Mouse (Mus musculus) small intestine, adult 2 months (tissue): ENCODE data around the gene Gm8300. TPM values are rescaled to one million over a fixed set of nuclear protein-coding genes. Genes with fewer than 3 reads are reported as not detected.
"Not testable (repeated sequence)": the region's sequence is repeated elsewhere in the genome, so short reads cannot be mapped to it uniquely, and the experiment has no call there.

ENCODE experiments used
- H3K27ac ChIP-seq: fragments of 200-500 bp; 2 replicates; pipeline ENCODE4 v1.5.1; 2012; ENCODE audit warnings: low read depth, low read length, control low read depth, inconsistent platforms; ENCODE audit not compliant: insufficient read depth
- H3K27me3 ChIP-seq: fragments of 200-500 bp; 2 replicates; pipeline ENCODE4 v1.6.1; 2012; ENCODE audit warnings: mild to moderate bottlenecking, moderate library complexity, low read length, inconsistent platforms; ENCODE audit not compliant: control insufficient read depth, insufficient read depth
- H3K36me3 ChIP-seq: fragments of 200-500 bp; 2 replicates; pipeline ENCODE4 v1.6.1; 2012; ENCODE audit warnings: mild to moderate bottlenecking, low read length, control low read depth, inconsistent platforms; ENCODE audit not compliant: control insufficient read depth, insufficient read depth
- H3K4me1 ChIP-seq: fragments of 200-500 bp; 2 replicates; pipeline ENCODE4 v1.6.1; 2012; ENCODE audit warnings: low read length, inconsistent platforms, mixed read lengths; ENCODE audit not compliant: control insufficient read depth, insufficient read depth, insufficient read length
- H3K4me3 ChIP-seq: fragments of 200-500 bp; 2 replicates; pipeline ENCODE4 v1.5.1; 2012; ENCODE audit warnings: low read depth, mild to moderate bottlenecking, control low read depth, inconsistent platforms, low read length, moderate library complexity
- CTCF ChIP-seq: fragments of 200-500 bp; IDR thresholded peaks from 2 replicates; pipeline ENCODE4 v1.5.1; 2012; ENCODE audit warnings: low read depth, mild to moderate bottlenecking, control low read depth, inconsistent platforms, low read length, moderate library complexity, mixed read lengths; ENCODE audit not compliant: insufficient replicate concordance, insufficient read length; ENCODE audit errors: extremely low read depth
- POLR2A ChIP-seq: fragments of 200-500 bp; IDR thresholded peaks from 2 replicates; pipeline ENCODE4 v1.6.1; 2012; ENCODE audit warnings: low read depth, mild to moderate bottlenecking, control low read depth, inconsistent platforms, low read length, moderate library complexity
- WGBS: fragments of 180-500 bp; shearing (Covaris S2); methylation state at CpG from one replicate; pipeline ENCODE4 v1.1.7; 2018; 5-methylcytosine and 5-hydroxymethylcytosine counted together
- polyA plus RNA-seq: library from polyadenylated mRNA; depleted of rRNA; stranded (reverse); fragments of >200 nt; gene quantifications from 2 replicates; pipeline ENCODE4 v1.2.3, GENCODE M21; 2012; rRNA removed

Gm8300 gene
- polyA plus RNA-seq = not detected in 2 replicates

DNA sequence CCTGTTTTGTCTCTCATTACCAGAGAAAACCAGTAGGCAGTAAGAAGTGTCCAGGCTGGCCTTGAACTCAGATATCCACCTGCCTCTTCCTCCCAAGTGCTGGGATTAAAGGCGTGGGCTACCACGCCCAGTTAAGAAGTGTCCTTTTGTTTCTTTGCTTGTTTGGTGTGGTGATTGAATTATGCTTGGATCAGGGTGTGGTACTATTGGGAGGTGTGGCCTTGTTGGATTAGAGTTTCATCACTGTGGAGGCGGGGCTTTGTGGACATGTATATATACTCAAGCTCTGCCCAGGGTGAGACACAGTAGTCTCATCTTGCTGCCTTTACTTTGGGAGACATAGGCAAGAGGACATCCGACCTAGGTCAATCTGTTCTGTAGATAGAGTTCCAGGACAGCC is at the start of gene Gm8300:
Gm8300 (plus strand) TSS at position 301 of the 400 bp plus-strand sequence.
- not testable (repeated sequence) for H3K4me1 ChIP-seq, H3K36me3 ChIP-seq, H3K27ac ChIP-seq, H3K4me3 ChIP-seq, H3K27me3 ChIP-seq
- WGBS = 78% methylated on average over 4 of the region's 4 CpGs

DNA sequence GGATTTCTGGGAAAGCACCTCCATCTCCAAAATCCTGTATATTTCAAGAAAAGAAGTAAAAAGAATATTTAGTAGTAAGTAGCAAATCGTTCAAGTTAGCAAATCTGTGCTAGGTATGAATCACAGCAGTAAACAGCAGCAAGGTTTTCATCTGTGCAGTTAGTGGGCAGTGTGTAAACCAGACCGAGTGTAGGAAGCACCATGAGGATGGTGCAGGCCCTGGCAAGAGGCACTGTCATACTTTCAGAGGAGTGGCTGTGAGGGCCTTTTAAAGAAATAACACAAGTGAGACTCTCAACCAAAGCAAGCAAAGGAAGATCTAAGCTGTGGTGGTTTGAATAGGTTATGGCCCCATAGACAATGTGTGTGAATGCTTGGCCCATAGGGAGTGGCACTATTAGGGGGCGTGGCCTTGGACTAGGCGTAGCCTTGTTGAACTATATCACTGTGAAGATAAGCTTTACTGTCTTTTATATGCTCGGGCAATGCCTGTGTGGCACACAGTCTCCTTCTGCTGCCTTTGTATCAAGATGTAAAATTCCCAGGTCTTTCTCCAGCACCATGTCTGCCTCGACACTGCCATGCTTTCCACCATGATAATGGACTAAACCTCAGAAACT is 49.3 kb upstream of the Gm8300 start:
- TF ChIP-seq POLR2A (no peak), CTCF (no peak)
- H3K27me3 ChIP-seq = no peaks in the 10 kb centered on the region
- no peak overlapping the region for H3K27ac ChIP-seq
- no peak overlapping the region for H3K4me3 ChIP-seq
- H3K36me3 ChIP-seq = peaks cover 48% of the 10 kb centered on the region
- H3K4me1 ChIP-seq = peaks cover 3% of the 10 kb centered on the region; the same call in 1 of the 2 replicates
- 54% methylated on average over 6 of the region's 6 CpGs for WGBS

DNA sequence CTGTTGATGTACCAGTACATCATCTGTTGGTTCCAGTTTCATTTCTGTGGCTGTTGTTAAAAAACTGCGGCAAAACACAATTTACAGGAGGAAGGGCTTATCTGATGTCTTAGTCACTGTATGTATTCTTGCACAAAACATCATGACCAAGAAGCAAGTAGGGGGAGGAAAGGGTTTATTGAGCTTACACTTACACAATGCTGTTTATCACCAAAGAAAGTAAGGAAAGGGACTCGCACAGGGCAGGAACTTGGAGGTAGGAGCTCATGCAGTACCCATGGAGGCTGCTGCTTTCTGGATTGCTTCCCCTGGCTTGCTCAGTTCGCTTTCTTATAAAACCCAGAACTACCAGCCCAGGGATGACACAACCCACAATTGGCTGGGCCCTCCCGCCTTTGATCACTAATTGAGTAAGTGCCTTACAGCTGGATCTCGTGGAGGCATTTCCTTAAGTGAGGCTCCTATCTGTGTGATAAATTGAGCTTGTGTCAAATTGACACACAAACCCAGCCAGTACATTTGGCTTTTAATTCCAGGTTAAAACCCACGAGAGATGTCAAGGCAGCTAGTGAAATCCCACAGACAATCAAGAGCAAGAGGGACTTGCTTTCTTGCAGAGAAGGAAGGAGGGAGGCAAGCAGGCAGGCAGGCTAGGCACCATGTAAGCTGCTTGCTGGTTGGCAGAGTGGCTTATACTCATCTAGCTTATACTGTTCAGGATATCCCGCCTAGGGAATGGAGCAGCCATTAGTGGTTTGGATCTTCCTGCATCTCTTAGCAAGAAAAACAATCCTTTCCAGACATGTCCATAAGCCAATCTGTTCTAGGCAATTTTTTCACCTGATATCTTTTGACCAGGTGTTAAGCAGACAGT is 43.6 kb upstream of the Gm8300 start:
- H3K4me3 ChIP-seq = no peak overlapping the region; the same call in 1 of the 2 replicates
- 34% methylated on average over 7 of the region's 7 CpGs for WGBS

DNA sequence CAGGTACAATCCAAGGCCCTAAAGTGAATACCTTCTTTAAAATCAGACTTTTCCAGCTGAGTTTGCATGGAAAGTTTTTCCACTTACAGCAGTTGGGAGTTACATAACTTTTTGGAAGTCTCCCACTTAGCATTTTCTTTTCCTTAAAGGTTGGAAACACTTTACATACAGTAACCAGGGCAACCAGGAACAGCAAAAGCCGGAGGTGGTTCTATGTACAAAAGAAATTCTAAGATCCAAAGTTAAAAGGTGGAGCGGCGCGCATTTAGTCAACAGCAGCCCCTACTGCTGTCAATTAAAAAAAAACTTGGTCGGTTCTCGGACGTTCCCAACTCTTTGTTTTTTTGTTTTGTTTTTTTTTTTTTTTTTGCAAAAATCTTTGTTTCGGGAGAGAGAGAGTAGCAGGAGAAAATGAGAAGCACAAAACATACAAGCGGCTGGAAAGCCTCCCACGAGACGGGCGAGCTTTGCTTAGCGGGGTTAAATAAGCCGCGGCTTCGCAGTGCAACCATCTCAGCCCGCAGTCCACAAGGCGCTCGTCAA is 42.6 kb upstream of the Gm8300 start:
- TF ChIP-seq POLR2A (no peak), CTCF (no peak)
- H3K27ac ChIP-seq = peak overlapping the region; percentile 67
- no peaks in the 10 kb centered on the region for H3K27me3 ChIP-seq
- H3K4me1 ChIP-seq = peaks cover 8% of the 10 kb centered on the region; the same call in 1 of the 2 replicates
- H3K4me3 ChIP-seq = peak overlapping the region; percentile 94
- under 1% methylated on average over 19 of the region's 19 CpGs for WGBS
- peaks cover 15% of the 10 kb centered on the region for H3K36me3 ChIP-seq

More for the DNA sequence above, 43.6 kb upstream of the Gm8300 start:
- H3K4me1 ChIP-seq = peaks cover 8% of the 10 kb centered on the region; the same call in 1 of the 2 replicates
- peaks cover 15% of the 10 kb centered on the region for H3K36me3 ChIP-seq
- H3K27me3 ChIP-seq = no peaks in the 10 kb centered on the region
- peak overlapping the region; percentile 6; the same call in 1 of the 2 replicates for H3K27ac ChIP-seq
- TF ChIP-seq POLR2A (no peak), CTCF (no peak)

DNA sequence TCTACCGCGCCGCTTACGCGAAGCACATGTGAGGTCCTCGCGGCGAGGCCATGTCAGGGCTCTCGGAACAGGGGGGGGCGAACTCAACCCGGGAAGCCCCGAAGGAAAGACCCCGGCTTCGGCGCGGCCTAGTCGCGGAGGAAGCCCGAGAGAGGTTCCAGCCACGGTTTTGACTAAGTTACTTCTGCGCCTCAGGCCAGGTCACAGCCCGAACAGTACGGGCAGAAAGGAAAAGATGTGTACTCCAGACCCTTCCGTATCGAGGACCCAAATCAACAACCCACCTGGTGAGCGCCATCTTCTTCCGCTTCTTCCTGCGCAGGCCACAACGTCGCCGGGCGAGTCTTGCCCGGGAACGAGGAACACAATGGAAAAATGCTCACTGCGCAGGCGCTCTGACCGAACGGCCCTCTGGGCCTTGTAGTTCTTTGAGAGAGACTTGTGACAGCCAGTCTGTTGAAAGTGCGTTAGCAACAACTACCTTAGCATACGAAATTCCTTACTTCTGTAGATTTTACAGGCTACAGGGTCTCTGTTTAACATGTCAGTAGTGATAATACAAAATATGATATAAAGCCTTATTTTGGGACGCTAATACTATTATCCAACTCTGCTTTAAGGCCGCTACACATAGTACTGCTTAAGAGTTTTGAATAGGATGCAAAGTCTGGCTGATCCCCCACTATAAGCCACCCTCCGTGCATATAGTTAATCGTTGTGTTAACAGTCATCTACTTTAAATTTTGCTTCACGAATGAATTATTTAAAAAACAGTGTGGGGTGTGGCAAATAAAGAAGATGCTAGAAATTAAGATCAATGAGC is 41.9 kb upstream of the Gm8300 start, which contains the start of gene Snw1:
Snw1 (minus strand) TSS at position 311 of the 823 bp plus-strand sequence.
- Histone ChIP-seq H3K4me1 (peaks cover 8% of the 10 kb centered on the region; the same call in 1 of the 2 replicates), H3K4me3 (peak within 1 kb of the TSS; percentile 94), H3K27ac (peak within 1 kb of the TSS; percentile 67), H3K36me3 (peaks cover 9% of the 10 kb centered on the region), H3K27me3 (no peaks in the 10 kb centered on the region)
- TF ChIP-seq CTCF = no peak
- TF ChIP-seq POLR2A = peak; percentile 80
- WGBS = 3% methylated on average over 45 of the region's 45 CpGs

DNA sequence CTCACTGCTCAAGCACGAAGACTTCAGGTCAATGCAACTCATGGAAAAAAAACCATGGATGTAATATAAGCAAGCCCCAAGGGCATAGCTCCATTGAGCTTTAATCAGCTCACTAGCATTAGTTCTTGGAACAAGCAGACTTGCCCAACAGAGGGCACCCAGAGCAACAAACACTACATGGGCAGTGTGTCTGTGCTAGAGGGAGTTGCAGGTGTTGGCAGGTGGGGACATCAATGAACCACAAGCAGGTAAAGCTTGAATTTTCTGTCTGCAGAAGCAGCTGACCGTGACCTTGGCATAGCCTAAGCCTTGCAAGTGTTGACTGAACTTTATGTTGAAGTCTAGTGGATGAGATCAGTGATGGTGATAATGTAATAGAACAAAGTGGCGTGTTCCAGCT is 39.4 kb upstream of the Gm8300 start:
- H3K4me3 ChIP-seq = no peak overlapping the region
- H3K27me3 ChIP-seq = no peaks in the 10 kb centered on the region
- H3K4me1 ChIP-seq = peaks cover 8% of the 10 kb centered on the region; the same call in 1 of the 2 replicates
- TF ChIP-seq POLR2A (no peak), CTCF (no peak)
- H3K27ac ChIP-seq = no peak overlapping the region
- H3K36me3 ChIP-seq = no peaks in the 10 kb centered on the region
- WGBS = 80% methylated on average over 3 of the region's 3 CpGs

DNA sequence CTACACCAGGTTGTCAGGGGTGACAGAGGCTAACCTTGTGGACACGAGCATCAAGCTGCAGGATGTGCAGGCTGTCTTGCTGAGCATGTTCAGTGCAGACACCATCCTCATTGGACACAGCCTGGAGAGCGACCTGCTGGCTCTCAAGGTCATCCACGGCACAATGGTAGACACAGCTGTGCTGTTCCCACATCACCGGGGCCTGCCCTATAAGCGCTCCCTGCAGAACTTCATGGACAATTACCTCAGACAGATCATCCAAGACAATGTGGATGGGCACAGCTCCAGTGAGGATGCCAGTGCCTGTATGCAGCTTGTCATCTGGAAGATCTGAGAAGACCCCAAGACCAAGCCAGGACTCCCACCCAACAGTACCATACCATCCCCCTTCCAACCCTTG is 31.6 kb upstream of the Gm8300 start:
- H3K27ac ChIP-seq, H3K4me1 ChIP-seq, H3K36me3 ChIP-seq, H3K27me3 ChIP-seq, H3K4me3 ChIP-seq: not testable (repeated sequence)
- 79% methylated on average over 5 of the region's 5 CpGs for WGBS

DNA sequence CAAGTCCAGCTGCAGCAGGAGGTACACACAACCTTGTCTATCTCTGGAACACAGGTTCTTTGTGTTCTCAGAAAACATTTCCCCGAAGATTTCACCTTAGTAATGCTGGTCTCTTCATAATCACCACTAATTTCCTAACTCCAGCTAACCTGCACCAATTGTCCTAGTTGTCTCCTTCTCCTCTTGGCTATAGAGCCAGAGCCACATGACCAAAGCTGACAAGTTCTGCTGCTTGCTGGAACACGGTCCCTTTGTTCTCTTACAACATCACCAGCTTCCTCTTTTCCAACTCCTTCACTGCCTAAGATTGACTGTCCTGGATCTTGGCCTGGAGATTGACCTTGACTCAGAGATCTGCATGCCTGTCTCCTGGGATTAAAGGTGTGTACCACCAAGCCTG is 25.4 kb upstream of the Gm8300 start:
- not testable (repeated sequence) for H3K27ac ChIP-seq, H3K36me3 ChIP-seq, H3K4me3 ChIP-seq, H3K4me1 ChIP-seq, H3K27me3 ChIP-seq
- WGBS = 38% methylated on average over 2 of the region's 2 CpGs

DNA sequence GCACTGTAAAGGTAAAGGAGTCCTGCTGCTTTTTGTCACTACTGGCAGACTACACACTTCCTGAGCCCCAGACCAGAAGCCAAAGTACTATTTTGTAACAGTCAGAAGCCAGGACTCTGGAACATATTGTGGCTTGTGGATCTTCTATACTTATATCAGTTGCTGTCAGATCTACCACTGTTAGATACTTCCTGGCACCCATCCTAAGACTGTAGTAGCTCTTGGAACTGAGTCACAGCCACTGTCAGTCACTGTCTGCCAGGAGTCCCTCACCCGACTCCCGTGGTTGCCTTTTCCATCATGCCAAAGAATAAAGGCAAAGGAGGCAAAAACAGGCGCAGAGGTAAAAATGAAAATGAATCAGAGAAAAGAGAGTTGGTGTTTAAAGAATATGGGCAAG is 19.7 kb upstream of the Gm8300 start, which contains the start of gene Gm5788:
Gm5788 (plus strand) TSS at position 301 of the 400 bp plus-strand sequence.
- H3K27me3 ChIP-seq, H3K4me1 ChIP-seq, H3K4me3 ChIP-seq, H3K27ac ChIP-seq, H3K36me3 ChIP-seq: not testable (repeated sequence)
- 89% methylated on average over 3 of the region's 3 CpGs for WGBS
